Mouse (Mus musculus): Measurements from ENCODE around the gene Rnf113a2. TPM values are rescaled to one million over a fixed set of nuclear protein-coding genes. Genes with fewer than 3 reads are reported as not detected.

The Rnf113a2 gene
- polyA plus RNA-seq (2015; fragmentation: Nextera tagmentation; extraction: Ambion mirVana) = 22.7 and 23.0 TPM in 2 replicates

DNA sequence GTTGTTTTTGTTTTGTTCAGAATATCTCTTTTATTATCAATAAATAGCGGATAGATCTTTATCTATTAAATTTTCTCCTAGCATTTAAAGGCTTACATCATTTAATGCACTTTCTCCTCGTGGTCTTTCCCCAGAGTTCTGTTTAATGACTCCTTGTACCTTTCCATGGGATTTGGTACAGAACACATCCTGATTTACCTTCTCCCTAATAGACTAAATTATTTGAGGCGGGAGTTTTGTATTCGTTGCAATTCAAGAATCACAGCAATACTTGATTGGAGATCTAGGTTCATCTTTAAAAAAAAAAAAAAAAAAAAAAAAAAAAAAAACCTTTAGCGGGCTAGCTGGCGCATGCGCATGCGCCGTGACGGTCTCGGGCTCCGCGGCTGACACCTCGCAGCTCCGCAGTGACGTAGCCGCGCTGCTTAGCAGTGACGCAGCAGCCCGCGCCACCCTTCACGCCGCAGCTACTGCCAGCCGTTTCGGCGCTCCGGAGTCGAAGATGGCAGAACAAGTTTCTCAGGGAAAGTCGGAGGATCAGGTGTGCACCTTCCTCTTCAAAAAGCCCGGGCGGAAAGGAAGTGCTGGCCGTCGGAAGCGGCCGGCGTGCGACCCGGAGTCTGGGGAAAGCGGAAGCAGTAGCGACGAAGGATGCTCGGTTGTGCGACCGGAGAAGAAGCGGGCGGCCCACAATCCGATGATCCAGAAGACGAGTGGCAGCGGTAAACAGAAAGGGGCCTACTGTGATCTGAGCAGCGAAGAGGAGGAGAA lies at the start of gene Rnf113a2:
TSS of gene Rnf113a2 (plus strand) at position 363 of the 771 bp plus-strand sequence.
- no peaks in the 10 kb centered on the region for H3K9me3 ChIP-seq
- no peaks in the 10 kb centered on the region for H3K27me3 ChIP-seq (replicated peaks)
- H3K36me3 ChIP-seq (replicated peaks) = 0 out of 2 replicates have a peak, but pooled peaks cover 3% of the 10 kb centered on the region
- H3K4me1 ChIP-seq = peaks cover 8% of the 10 kb centered on the region
- H3K4me3 ChIP-seq = peak within 1 kb of the TSS; percentile 59
- 3% methylated on average over 50 of the region's 50 CpGs for WGBS
- H3K4me2 ChIP-seq = peak within 1 kb of the TSS; percentile 68
- H3K27ac ChIP-seq = peak within 1 kb of the TSS; percentile 83
- ATAC-seq (replicated peaks) = peak; percentile 95
- H3K9ac ChIP-seq = peak within 1 kb of the TSS; percentile 54

DNA sequence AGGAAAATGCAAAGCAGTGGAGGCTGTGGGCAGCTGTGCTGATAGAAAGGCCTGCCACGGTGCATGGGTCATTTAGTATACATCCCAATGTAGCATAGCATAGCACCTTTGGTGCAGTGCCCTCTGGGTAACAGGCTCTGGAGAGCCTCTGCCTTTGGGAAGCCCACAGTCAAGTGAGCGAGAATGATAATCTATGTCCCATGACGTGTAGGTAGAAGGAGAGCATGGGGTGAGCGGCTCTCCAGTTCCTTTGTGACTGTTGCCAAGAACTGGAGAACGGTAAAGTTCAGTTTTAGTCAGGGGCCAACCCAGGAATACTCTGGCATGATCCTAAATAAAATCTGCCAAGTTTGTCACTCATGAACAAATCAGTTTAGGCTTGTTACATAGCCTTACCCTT lies 45.3 kb upstream of the Rnf113a2 start:
- H3K4me1 ChIP-seq = no peaks in the 10 kb centered on the region

DNA sequence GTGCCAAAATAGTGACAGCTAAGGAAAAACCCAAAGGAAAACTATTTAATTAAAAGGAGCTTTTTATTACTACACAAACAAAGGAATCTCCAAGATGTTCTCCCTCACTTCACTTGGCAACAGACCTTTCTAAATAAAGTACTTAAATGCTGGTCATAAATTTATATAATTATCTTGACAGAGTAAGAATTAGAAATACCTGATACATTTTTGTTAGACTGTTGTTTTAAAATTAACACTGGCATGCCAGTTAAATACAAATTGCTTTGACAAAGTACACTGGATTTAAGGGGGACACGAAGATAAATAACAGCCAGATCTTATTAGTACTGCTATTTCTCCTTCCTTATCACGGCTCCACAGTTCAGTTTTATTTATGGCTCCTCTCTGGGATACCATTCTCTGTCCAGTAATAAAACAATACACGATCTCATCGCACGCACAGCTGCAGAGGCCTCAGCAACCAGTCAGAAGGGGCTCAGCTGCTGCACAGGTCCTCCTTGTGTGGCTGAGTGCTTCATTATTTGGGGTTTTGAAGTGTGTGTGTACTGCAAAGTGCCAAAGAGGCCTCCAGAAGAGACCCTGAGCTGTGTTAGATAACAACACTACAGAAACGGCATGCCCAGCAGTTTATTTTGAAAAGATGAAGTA lies 43.0 kb upstream of the Rnf113a2 start:
- no peaks in the 10 kb centered on the region for H3K4me1 ChIP-seq
- 84% methylated on average over 6 of the region's 6 CpGs for WGBS
- peaks cover 40% of the 10 kb centered on the region for H3K36me3 ChIP-seq (replicated peaks)
- H3K9me3 ChIP-seq = no peaks in the 10 kb centered on the region
- H3K9ac ChIP-seq = no peak overlapping the region
- no peak overlapping the region for H3K4me3 ChIP-seq
- no peak overlapping the region for H3K27ac ChIP-seq
- ATAC-seq (replicated peaks) = no peak
- no peak overlapping the region for H3K4me2 ChIP-seq
- H3K27me3 ChIP-seq (replicated peaks) = no peaks in the 10 kb centered on the region

More for the DNA sequence above, 45.3 kb upstream of the Rnf113a2 start:
- no peaks in the 10 kb centered on the region for H3K9me3 ChIP-seq
- no peak for ATAC-seq (replicated peaks)
- no peaks in the 10 kb centered on the region for H3K27me3 ChIP-seq (replicated peaks)
- no peak overlapping the region for H3K9ac ChIP-seq
- H3K4me2 ChIP-seq = no peak overlapping the region
- H3K4me3 ChIP-seq = no peak overlapping the region
- peaks cover 51% of the 10 kb centered on the region for H3K36me3 ChIP-seq (replicated peaks)
- H3K27ac ChIP-seq = no peak overlapping the region
- 93% methylated on average over 5 of the region's 5 CpGs for WGBS

DNA sequence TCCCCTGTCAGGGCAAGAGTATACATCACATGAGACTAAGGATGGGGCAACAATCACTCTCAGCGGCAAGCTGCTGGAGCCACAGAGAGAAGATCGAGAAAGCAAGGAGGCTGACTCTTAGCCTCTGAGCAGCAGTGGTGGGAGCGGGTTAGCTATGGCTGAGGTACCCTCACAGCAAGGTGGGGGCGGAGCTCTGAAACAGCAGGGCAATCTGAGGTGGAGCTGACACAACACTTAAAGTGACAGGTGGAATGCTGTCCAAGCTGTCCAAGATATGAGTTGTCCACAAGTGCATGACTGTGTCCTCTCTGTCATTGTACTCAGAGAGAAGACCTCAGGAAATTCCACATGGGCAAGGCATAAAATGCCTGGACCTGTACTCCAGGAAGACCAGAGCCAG lies 34.6 kb upstream of the Rnf113a2 start:
- no peaks in the 10 kb centered on the region for H3K9me3 ChIP-seq
- WGBS = 85% methylated on average over 4 of the region's 4 CpGs
- H3K9ac ChIP-seq = no peak overlapping the region
- no peaks in the 10 kb centered on the region for H3K27me3 ChIP-seq (replicated peaks)
- no peak overlapping the region for H3K4me3 ChIP-seq
- no peak for ATAC-seq (replicated peaks)
- H3K4me1 ChIP-seq = no peaks in the 10 kb centered on the region
- H3K36me3 ChIP-seq (replicated peaks) = 0 out of 2 replicates have a peak, but pooled peaks cover 4% of the 10 kb centered on the region
- no peak overlapping the region for H3K4me2 ChIP-seq
- no peak overlapping the region for H3K27ac ChIP-seq

DNA sequence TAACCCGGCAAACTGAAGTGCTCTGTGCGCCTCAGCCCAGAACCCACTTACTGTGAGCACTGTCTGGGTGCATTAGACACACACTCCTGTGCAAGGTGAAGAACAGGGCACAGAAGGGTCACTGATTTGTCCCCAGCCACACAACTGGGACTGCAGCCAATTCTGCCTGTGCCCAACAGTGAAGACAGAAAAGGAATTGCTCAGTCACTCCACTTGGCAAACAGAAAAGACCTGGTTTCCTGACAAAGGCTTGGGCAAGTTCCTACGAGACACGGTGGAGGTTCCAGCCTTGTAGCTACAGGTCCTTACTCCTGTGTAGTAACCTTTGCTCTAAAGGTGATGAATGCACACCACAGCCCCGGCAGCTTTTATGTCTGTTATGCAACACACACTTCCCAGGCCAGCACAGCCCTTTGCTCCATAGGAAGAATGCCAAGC lies 32.3 kb upstream of the Rnf113a2 start:
- Histone ChIP-seq H3K9me3 (no peaks in the 10 kb centered on the region), H3K36me3 (replicated peaks) (0 out of 2 replicates have a peak, but pooled peaks cover 4% of the 10 kb centered on the region), H3K9ac (no peak overlapping the region), H3K27ac (no peak overlapping the region), H3K4me3 (no peak overlapping the region), H3K27me3 (replicated peaks) (no peaks in the 10 kb centered on the region), H3K4me1 (no peaks in the 10 kb centered on the region), H3K4me2 (no peak overlapping the region)
- 76% methylated on average over 5 of the region's 5 CpGs for WGBS
- ATAC-seq (replicated peaks) = no peak

DNA sequence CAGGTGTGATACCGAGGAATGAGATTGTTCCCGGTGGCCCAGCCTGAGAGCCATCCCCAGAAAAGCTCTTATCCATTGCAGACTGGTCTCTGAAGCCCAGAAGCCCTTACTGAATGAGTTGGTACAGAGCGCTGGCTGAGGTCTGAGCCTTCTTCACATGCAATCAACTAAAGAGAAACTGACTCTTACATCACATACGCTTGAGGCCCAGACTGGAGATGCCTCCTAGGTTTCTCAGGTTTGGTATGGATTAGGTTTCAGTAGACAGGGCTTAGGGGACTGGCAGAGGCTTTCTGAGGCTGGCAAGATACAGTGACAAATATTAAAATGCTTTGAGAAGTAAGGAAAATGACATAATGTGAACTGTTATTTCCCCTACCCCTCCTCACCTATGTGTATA lies 31.6 kb upstream of the Rnf113a2 start:
- no peaks in the 10 kb centered on the region for H3K9me3 ChIP-seq
- no peak for ATAC-seq (replicated peaks)
- WGBS = 94% methylated on average over 4 of the region's 4 CpGs
- no peak overlapping the region for H3K27ac ChIP-seq
- no peak overlapping the region for H3K4me2 ChIP-seq
- no peaks in the 10 kb centered on the region for H3K4me1 ChIP-seq
- no peaks in the 10 kb centered on the region for H3K27me3 ChIP-seq (replicated peaks)
- 0 out of 2 replicates have a peak, but pooled peaks cover 4% of the 10 kb centered on the region for H3K36me3 ChIP-seq (replicated peaks)
- H3K4me3 ChIP-seq = no peak overlapping the region
- H3K9ac ChIP-seq = no peak overlapping the region

DNA sequence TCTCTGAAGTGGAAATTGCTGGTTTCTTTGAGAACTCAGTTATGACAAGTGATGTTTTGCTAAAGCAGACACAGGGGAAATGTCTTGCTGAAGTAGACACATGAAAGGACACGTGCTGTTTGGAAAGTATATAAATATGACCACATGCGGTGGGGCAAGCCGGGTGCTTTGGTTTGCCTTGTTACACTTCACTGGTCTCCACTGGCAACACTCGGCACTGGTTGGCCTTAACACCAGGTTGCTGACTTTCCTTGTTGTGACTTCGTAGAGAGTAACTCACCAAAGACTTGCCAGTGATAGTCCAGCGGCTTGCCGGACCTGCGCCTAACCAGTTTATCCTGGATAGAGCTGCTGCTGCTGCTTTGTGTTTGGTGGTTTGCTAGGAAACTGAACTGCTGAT lies 28.9 kb upstream of the Rnf113a2 start:
- no peaks in the 10 kb centered on the region for H3K4me1 ChIP-seq
- no peak overlapping the region for H3K4me2 ChIP-seq
- no peak overlapping the region for H3K27ac ChIP-seq
- H3K4me3 ChIP-seq = no peak overlapping the region
- H3K36me3 ChIP-seq (replicated peaks) = 0 out of 2 replicates have a peak, but pooled peaks cover 4% of the 10 kb centered on the region
- no peaks in the 10 kb centered on the region for H3K27me3 ChIP-seq (replicated peaks)
- no peak for ATAC-seq (replicated peaks)
- H3K9me3 ChIP-seq = no peaks in the 10 kb centered on the region
- H3K9ac ChIP-seq = no peak overlapping the region
- 84% methylated on average over 8 of the region's 8 CpGs for WGBS

DNA sequence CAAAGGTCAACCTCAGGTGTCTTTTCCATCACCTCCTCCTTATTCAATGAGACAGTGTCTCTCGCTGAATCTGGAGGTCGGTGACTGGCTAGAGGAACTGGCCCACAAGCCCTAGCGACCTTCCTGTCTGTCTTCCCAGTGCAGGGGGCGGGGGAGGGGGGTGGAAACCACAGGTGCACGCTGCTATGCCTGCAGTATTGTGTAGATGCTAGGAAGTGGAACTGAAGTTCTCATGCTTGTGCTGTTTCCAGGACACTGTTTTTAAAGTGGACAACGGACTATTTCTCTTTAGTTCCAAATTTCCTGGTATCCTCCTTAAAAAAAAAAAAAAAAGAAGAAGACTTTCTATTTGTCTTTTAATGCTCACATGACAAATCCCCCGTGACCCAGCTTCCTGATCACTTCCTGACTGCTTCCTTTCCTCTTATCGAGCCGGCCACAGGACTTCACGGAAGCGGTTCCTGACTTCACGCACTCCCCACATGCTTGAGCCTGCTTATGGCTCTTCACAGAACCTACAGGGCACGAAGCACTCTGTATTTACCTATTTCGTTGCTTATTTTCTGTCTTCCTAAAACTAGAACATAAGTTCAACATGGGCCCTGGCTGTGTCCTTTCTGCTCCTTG lies 28.1 kb upstream of the Rnf113a2 start:
- no peak overlapping the region for H3K27ac ChIP-seq
- 76% methylated on average over 14 of the region's 14 CpGs for WGBS

DNA sequence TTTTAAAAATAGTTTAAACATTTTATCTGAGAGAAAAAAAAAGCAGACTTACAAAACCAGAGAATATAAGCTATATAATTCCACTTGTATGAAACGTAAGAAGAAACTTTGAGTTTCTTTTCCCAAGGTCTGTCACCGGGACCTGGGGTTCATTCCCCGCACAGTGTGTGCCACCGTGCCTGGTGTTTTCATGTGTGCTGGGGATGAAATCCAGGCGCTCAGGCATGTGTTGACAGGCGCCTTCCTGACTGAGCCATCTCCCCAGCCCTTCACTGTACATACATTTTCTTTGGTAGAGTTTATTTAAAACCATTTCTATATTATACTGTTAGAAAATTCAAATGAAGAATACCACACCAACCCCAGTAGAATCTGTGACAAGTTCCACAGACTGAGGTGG lies 26.7 kb upstream of the Rnf113a2 start:
- ATAC-seq (replicated peaks) = no peak
- Histone ChIP-seq H3K4me1 (no peaks in the 10 kb centered on the region), H3K27ac (no peak overlapping the region), H3K27me3 (replicated peaks) (no peaks in the 10 kb centered on the region), H3K4me3 (no peak overlapping the region), H3K9ac (no peak overlapping the region), H3K4me2 (no peak overlapping the region), H3K36me3 (replicated peaks) (no peaks in the 10 kb centered on the region), H3K9me3 (no peaks in the 10 kb centered on the region)
- WGBS = 88% methylated on average over 6 of the region's 6 CpGs

More for the DNA sequence above, 28.1 kb upstream of the Rnf113a2 start:
- H3K4me1 ChIP-seq = no peaks in the 10 kb centered on the region
- H3K9me3 ChIP-seq = no peaks in the 10 kb centered on the region
- no peak overlapping the region for H3K4me2 ChIP-seq
- H3K4me3 ChIP-seq = no peak overlapping the region
- ATAC-seq (replicated peaks) = no peak
- 0 out of 2 replicates have a peak, but pooled peaks cover 4% of the 10 kb centered on the region for H3K36me3 ChIP-seq (replicated peaks)
- no peak overlapping the region for H3K9ac ChIP-seq
- H3K27me3 ChIP-seq (replicated peaks) = no peaks in the 10 kb centered on the region

DNA sequence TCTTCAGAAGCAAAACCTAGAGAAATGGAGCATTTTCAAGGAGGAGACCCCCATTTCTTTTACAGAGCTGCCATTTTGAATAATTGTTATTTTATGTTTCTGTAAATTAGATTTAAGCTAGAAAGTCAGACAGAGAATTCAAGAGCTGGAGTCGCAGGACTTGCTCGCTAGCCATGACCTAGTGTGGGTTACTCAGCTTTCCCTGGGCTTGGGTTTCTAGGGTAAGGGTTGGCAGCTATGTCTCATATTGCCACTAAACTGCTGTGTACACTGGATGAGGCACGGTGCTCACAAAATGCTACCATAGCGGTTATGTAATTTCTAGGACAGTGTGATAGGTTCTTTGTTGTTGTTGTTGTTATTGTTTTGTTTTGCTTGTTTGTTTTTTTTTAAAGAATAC lies 24.3 kb upstream of the Rnf113a2 start:
- no peak overlapping the region for H3K27ac ChIP-seq
- ATAC-seq (replicated peaks) = no peak
- 97% methylated on average over 4 of the region's 4 CpGs for WGBS

DNA sequence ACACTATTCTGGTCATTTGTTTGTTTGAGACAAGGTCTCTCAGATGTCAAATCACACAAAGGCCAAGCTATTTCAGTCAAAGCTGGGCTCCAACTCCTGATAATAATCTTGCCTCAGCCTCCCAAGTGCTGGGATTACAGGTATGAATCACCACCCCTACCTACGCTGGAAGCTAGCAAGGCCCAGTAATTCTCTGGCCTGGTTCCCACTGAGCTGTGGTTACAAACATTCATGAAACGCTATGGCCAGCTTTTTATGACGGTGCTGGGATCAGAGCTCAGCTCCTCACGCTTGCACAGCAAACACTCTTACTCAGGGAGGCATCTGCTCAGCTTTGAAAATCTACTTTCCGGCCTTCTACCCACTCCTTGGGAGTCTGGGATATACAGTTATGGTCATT lies 23.1 kb upstream of the Rnf113a2 start:
- no peak for ATAC-seq (replicated peaks)
- Histone ChIP-seq H3K4me2 (no peak overlapping the region), H3K4me3 (no peak overlapping the region), H3K9me3 (no peaks in the 10 kb centered on the region), H3K27ac (no peak overlapping the region), H3K4me1 (no peaks in the 10 kb centered on the region), H3K36me3 (replicated peaks) (no peaks in the 10 kb centered on the region), H3K27me3 (replicated peaks) (no peaks in the 10 kb centered on the region), H3K9ac (no peak overlapping the region)
- 92% methylated on average over 5 of the region's 5 CpGs for WGBS

More for the DNA sequence above, 24.3 kb upstream of the Rnf113a2 start:
- Histone ChIP-seq H3K9ac (no peak overlapping the region), H3K4me2 (no peak overlapping the region), H3K4me1 (no peaks in the 10 kb centered on the region), H3K27me3 (replicated peaks) (no peaks in the 10 kb centered on the region), H3K36me3 (replicated peaks) (no peaks in the 10 kb centered on the region), H3K4me3 (no peak overlapping the region), H3K9me3 (no peaks in the 10 kb centered on the region)

DNA sequence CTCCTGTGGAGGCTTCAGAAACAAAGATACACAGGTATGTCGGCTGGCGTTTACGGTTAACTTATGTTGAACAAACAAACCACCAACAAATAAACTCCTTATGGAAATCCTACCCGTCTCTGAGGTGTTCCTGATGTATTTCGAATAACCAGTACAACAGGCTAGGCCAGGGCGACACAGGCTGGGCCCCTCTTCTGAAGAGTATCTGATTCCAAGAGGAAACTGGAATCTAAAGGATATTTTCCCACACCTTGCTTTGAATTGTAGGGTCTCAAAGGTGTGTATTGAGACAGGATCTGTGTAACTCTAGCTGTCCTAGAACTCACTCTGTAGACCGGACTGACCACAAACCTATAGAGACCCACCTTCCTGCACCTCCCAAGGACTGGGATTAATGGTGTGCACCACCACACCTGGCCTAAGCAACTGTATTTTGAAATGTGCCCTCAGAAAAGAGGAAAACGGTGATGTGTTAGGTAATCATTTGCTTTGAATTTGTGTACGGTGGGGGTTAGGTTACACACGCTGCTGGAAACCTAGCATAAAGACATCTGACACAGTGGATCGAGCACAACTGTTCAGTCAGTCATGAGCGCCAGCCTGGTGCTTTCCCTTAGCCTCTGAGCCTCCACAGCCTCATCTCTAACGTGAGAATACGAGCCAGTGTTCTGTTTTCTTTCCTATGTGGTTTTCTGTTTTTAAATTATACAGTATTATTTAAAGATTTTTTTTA lies 19.9 kb upstream of the Rnf113a2 start:
- ATAC-seq (replicated peaks) = no peak
- Histone ChIP-seq H3K9ac (no peak overlapping the region), H3K4me2 (no peak overlapping the region), H3K27ac (no peak overlapping the region), H3K4me3 (no peak overlapping the region), H3K36me3 (replicated peaks) (no peaks in the 10 kb centered on the region), H3K4me1 (no peaks in the 10 kb centered on the region), H3K27me3 (replicated peaks) (no peaks in the 10 kb centered on the region), H3K9me3 (no peaks in the 10 kb centered on the region)
- WGBS = 90% methylated on average over 14 of the region's 14 CpGs
